Mouse (Mus musculus): ENCODE results near the gene Cfc1.
"Not testable (repeated sequence)": the region's sequence is repeated elsewhere in the genome, so short reads cannot be mapped to it uniquely, and the experiment has no call there.

- TF ChIP-seq CTCF (IDR thresholded peaks at IDR 0.05; ENCODE audit: low read depth, low read length); POLR2A (IDR thresholded peaks at IDR 0.05; ENCODE audit: borderline replicate concordance, low read depth, low read length): not testable (repeated sequence)
Observed at GRCm38 (mm10) chr1:34534574-34534973, 874 bp upstream of the Cfc1 start.
